Mouse (Mus musculus): ENCODE data around the gene Slc15a1. TPM values are rescaled to one million over a fixed set of nuclear protein-coding genes. Genes with fewer than 3 reads are reported as not detected.

Slc15a1 gene
- polyA plus RNA-seq, 1 experiment, result 304 TPM

GRCm38 (mm10) chr14:121481591-121481990 is 23.5 kb downstream of the Slc15a1 start:
- TF ChIP-seq CTCF (IDR thresholded peaks at IDR 0.05; ENCODE audit: extremely low read depth, insufficient read length, insufficient replicate concordance, low read depth, low read length) (no peak), POLR2A (IDR thresholded peaks at IDR 0.05; ENCODE audit: low read depth, low read length) (no peak)
- 94% methylated on average over 2 of the region's 2 CpGs for whole genome bisulfite sequencing
- Histone ChIP-seq H3K36me3 (ENCODE audit: control insufficient read depth, insufficient read depth, low read length) (peaks cover 67% of the 10 kb centered on the region), H3K27ac (ENCODE audit: insufficient read depth, low read depth, low read length) (no peak overlapping the region), H3K4me3 (ENCODE audit: low read depth, low read length) (no peak overlapping the region), H3K27me3 (ENCODE audit: control insufficient read depth, insufficient read depth, low read length) (no peaks in the 10 kb centered on the region), H3K4me1 (ENCODE audit: control insufficient read depth, insufficient read depth, insufficient read length, low read length) (no peaks in the 10 kb centered on the region)

GRCm38 (mm10) chr14:121479096-121479495 is 26.0 kb downstream of the Slc15a1 start:
- WGBS, result 78% methylated on average over 3 of the region's 3 CpGs
- Histone ChIP-seq H3K27me3 (ENCODE audit: control insufficient read depth, insufficient read depth, low read length) (no peaks in the 10 kb centered on the region), H3K4me3 (ENCODE audit: low read depth, low read length) (no peak overlapping the region), H3K36me3 (ENCODE audit: control insufficient read depth, insufficient read depth, low read length) (peaks cover 65% of the 10 kb centered on the region), H3K4me1 (ENCODE audit: control insufficient read depth, insufficient read depth, insufficient read length, low read length) (no peaks in the 10 kb centered on the region), H3K27ac (ENCODE audit: insufficient read depth, low read depth, low read length) (no peak overlapping the region)
- no peak for TF ChIP-seq POLR2A (IDR thresholded peaks at IDR 0.05; ENCODE audit: low read depth, low read length)
- no peak for TF ChIP-seq CTCF (IDR thresholded peaks at IDR 0.05; ENCODE audit: extremely low read depth, insufficient read length, insufficient replicate concordance, low read depth, low read length)

GRCm38 (mm10) chr14:121477925-121478693 is 26.9 kb downstream of the Slc15a1 start:
- peaks cover 70% of the 10 kb centered on the region for H3K36me3 ChIP-seq (ENCODE audit: control insufficient read depth, insufficient read depth, low read length)
- peaks cover under 1% of the 10 kb centered on the region; the same call in 1 of the 2 replicates for H3K4me1 ChIP-seq (ENCODE audit: control insufficient read depth, insufficient read depth, insufficient read length, low read length)
- 82% methylated on average over 14 of the region's 14 CpGs for WGBS
- H3K27ac ChIP-seq (ENCODE audit: insufficient read depth, low read depth, low read length), result no peak overlapping the region
- no peak for TF ChIP-seq POLR2A (IDR thresholded peaks at IDR 0.05; ENCODE audit: low read depth, low read length)
- no peak for TF ChIP-seq CTCF (IDR thresholded peaks at IDR 0.05; ENCODE audit: extremely low read depth, insufficient read length, insufficient replicate concordance, low read depth, low read length)
- no peaks in the 10 kb centered on the region for H3K27me3 ChIP-seq (ENCODE audit: control insufficient read depth, insufficient read depth, low read length)
- no peak overlapping the region for H3K4me3 ChIP-seq (ENCODE audit: low read depth, low read length)

GRCm38 (mm10) chr14:121473869-121474268 is 31.2 kb downstream of the Slc15a1 start:
- H3K27ac ChIP-seq (ENCODE audit: insufficient read depth, low read depth, low read length), result peak overlapping the region; percentile 1; the same call in 1 of the 2 replicates
- H3K4me3 ChIP-seq (ENCODE audit: low read depth, low read length), result no peak overlapping the region
- TF ChIP-seq CTCF (IDR thresholded peaks at IDR 0.05; ENCODE audit: extremely low read depth, insufficient read length, insufficient replicate concordance, low read depth, low read length) (no peak), POLR2A (IDR thresholded peaks at IDR 0.05; ENCODE audit: low read depth, low read length) (no peak)
- no peaks in the 10 kb centered on the region for H3K27me3 ChIP-seq (ENCODE audit: control insufficient read depth, insufficient read depth, low read length)
- peaks cover 14% of the 10 kb centered on the region; the same call in 1 of the 2 replicates for H3K4me1 ChIP-seq (ENCODE audit: control insufficient read depth, insufficient read depth, insufficient read length, low read length)
- peaks cover 69% of the 10 kb centered on the region for H3K36me3 ChIP-seq (ENCODE audit: control insufficient read depth, insufficient read depth, low read length)
- whole genome bisulfite sequencing, result 62% methylated on average over 4 of the region's 4 CpGs

- H3K4me1 ChIP-seq (ENCODE audit: control insufficient read depth, insufficient read depth, insufficient read length, low read length), result peaks cover 14% of the 10 kb centered on the region; the same call in 1 of the 2 replicates
- TF ChIP-seq CTCF (IDR thresholded peaks at IDR 0.05; ENCODE audit: extremely low read depth, insufficient read length, insufficient replicate concordance, low read depth, low read length) (no peak), POLR2A (IDR thresholded peaks at IDR 0.05; ENCODE audit: low read depth, low read length) (no peak)
- H3K27ac ChIP-seq (ENCODE audit: insufficient read depth, low read depth, low read length), result peak overlapping the region; percentile 80
- H3K4me3 ChIP-seq (ENCODE audit: low read depth, low read length), result no peak overlapping the region
- H3K27me3 ChIP-seq (ENCODE audit: control insufficient read depth, insufficient read depth, low read length), result no peaks in the 10 kb centered on the region
- peaks cover 59% of the 10 kb centered on the region for H3K36me3 ChIP-seq (ENCODE audit: control insufficient read depth, insufficient read depth, low read length)
- WGBS, result 26% methylated on average over 11 of the region's 11 CpGs
Measured at GRCm38 (mm10) chr14:121471545-121472121, 33.4 kb downstream of the Slc15a1 start.

- Histone ChIP-seq H3K27ac (ENCODE audit: insufficient read depth, low read depth, low read length) (no peak overlapping the region), H3K36me3 (ENCODE audit: control insufficient read depth, insufficient read depth, low read length) (peaks cover 60% of the 10 kb centered on the region), H3K27me3 (ENCODE audit: control insufficient read depth, insufficient read depth, low read length) (no peaks in the 10 kb centered on the region), H3K4me3 (ENCODE audit: low read depth, low read length) (no peak overlapping the region), H3K4me1 (ENCODE audit: control insufficient read depth, insufficient read depth, insufficient read length, low read length) (peaks cover 17% of the 10 kb centered on the region; the same call in 1 of the 2 replicates)
- TF ChIP-seq POLR2A (IDR thresholded peaks at IDR 0.05; ENCODE audit: low read depth, low read length) (no peak), CTCF (IDR thresholded peaks at IDR 0.05; ENCODE audit: extremely low read depth, insufficient read length, insufficient replicate concordance, low read depth, low read length) (no peak)
Measured at GRCm38 (mm10) chr14:121469601-121470000, 35.5 kb downstream of the Slc15a1 start.

GRCm38 (mm10) chr14:121467646-121468045 is 37.4 kb downstream of the Slc15a1 start:
- TF ChIP-seq CTCF (IDR thresholded peaks at IDR 0.05; ENCODE audit: extremely low read depth, insufficient read length, insufficient replicate concordance, low read depth, low read length) (no peak), POLR2A (IDR thresholded peaks at IDR 0.05; ENCODE audit: low read depth, low read length) (no peak)
- WGBS, result 97% methylated on average over 6 of the region's 6 CpGs
- Histone ChIP-seq H3K27me3 (ENCODE audit: control insufficient read depth, insufficient read depth, low read length) (no peaks in the 10 kb centered on the region), H3K4me3 (ENCODE audit: low read depth, low read length) (no peak overlapping the region), H3K36me3 (ENCODE audit: control insufficient read depth, insufficient read depth, low read length) (peaks cover 55% of the 10 kb centered on the region), H3K27ac (ENCODE audit: insufficient read depth, low read depth, low read length) (no peak overlapping the region), H3K4me1 (ENCODE audit: control insufficient read depth, insufficient read depth, insufficient read length, low read length) (peaks cover 15% of the 10 kb centered on the region; the same call in 1 of the 2 replicates)

Data from small intestine, adult 2 months (tissue).